Mouse (Mus musculus): ENCODE measurements around the gene E2f1. TPM values are rescaled to one million over a fixed set of nuclear protein-coding genes. Genes with fewer than 3 reads are reported as not detected.

The E2f1 gene
- polyA plus RNA-seq (2014; fragmentation: Illumina TruSeq; extraction: RNeasy Lipid Tissue Mini Kit (QIAGEN cat#74804); ENCODE audit: low read depth, low replicate concordance), result 0.16 TPM

DNA sequence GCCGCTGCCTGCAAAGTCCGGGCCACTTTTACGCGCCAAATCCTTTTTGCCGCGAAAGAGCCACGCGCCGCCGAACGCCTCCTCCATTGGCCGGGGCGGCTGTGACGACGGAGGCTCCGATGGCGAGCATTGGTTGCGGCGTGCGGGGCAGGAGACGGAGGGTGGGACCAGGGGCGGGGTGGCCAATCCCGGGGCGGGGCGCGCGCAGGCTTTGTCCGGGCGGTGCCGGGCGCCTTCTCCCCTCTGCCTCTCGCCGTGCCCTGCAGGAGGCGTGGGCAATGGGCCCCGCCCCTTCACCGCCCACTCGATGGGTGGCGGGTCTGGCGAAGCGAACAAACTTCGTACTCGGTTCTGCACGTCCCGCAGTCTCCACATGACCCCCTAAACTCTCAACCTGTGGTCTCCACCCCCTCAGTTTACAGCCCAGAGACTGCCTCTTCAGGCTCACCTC, at the start of gene E2f1:
Gene E2f1 (minus strand): TSS at position 57 of the 451 bp plus-strand sequence.

GRCm38 (mm10) chr2:154613118-154614115, 43.7 kb upstream of the E2f1 start, which contains the start of the genes Zfp341 and 4930519P11Rik:
Zfp341 (plus strand) TSS chr2:154613297.
4930519P11Rik (minus strand) TSS chr2:154613437.

DNA sequence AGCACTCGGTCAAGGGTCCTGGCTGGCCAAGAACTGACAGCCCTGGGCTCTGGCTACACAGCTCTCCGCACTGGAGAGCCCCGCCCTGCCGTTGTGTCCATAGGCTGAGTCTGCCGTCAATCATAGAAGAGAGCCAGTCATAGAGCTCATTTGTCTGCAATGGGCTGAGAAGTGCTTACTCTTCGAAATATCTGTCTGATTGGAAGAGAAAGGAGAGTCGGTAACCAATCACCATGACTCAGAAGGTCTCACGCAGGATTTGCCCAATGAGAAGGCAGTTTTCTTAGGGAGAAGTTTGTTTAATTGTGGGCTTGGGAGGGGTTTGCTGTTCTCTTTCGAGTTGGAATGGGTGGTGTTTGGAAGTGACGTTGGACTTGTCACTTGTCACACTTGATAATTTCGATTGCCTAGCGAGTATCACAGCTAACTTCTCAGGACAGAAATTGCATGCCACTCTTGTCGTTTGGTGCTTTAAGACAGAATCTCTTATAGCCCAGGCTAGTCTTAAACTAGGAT, 34.0 kb upstream of the E2f1 start, which contains the start of gene Pxmp4:
Gene Pxmp4 (minus strand): TSS at position 71 of the 516 bp plus-strand sequence.

DNA sequence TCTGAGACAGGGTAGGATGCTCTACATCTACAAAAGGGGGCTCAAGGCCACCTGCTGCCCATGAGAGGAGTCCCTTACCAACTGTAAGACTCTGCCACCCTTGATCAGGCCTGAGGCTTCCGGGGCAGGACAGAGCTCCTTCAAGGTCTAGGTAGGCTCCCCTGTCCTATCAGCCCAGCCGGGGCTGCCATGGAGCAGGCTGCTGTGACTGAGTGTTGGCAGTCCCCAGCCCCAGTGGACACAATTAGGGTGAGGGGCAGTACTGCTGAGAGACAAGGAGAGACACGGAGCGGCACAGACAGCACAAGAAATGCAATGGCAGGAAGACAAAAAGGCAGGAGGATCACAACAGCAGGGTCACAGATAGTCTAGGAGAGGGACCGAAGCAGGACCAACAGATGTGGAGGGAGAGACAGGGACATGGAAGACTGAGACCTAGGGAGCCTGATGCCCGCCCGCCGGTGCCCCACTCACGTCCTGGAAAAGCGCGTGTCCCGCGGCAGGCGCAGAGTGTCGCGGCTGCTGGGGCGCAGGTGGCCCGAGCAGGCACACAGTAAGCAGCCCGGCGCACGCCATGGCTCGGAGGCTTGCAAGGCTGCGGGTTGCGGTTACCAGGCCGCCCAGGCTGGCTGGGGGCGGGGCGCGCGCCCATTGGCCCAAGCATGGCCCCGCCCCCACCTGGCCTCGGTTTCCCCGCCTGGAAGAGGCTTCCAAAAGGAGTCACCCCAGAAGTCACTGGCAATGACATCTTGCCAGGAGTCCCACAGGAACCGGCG, 11.2 kb downstream of the E2f1 start, which contains the start of gene Necab3:
Gene Necab3 (minus strand): TSS at position 627 of the 776 bp plus-strand sequence.

GRCm38 (mm10) chr2:154551476-154551875, 18.2 kb downstream of the E2f1 start, which contains the start of gene Actl10:
Actl10 (plus strand) TSS chr2:154551776.

GRCm38 (mm10) chr2:154546711-154547110, 23.0 kb downstream of the E2f1 start, which contains the start of gene 1700003F12Rik:
1700003F12Rik (plus strand) TSS chr2:154547085.

Other genes starting within 250 kb of the E2f1 start
- gene Cdk5rap1, start 196.9 kb downstream of the E2f1 start, polyA plus RNA-seq (2014; fragmentation: Illumina TruSeq; extraction: RNeasy Lipid Tissue Mini Kit (QIAGEN cat#74804); ENCODE audit: low read depth, low replicate concordance), result 9.2 TPM
- gene Snta1, start 161.8 kb downstream of the E2f1 start, polyA plus RNA-seq (2014; fragmentation: Illumina TruSeq; extraction: RNeasy Lipid Tissue Mini Kit (QIAGEN cat#74804); ENCODE audit: low read depth, low replicate concordance), result not detected
- 18.4 TPM for gene Cbfa2t2, start 133.4 kb downstream of the E2f1 start, polyA plus RNA-seq (2014; fragmentation: Illumina TruSeq; extraction: RNeasy Lipid Tissue Mini Kit (QIAGEN cat#74804); ENCODE audit: low read depth, low replicate concordance)
- not detected for gene 1700003F12Rik, start 22.8 kb downstream of the E2f1 start, polyA plus RNA-seq (2014; fragmentation: Illumina TruSeq; extraction: RNeasy Lipid Tissue Mini Kit (QIAGEN cat#74804); ENCODE audit: low read depth, low replicate concordance)
- gene Actl10, start 18.1 kb downstream of the E2f1 start, polyA plus RNA-seq (2014; fragmentation: Illumina TruSeq; extraction: RNeasy Lipid Tissue Mini Kit (QIAGEN cat#74804); ENCODE audit: low read depth, low replicate concordance), result not detected
- gene Necab3, start 11.0 kb downstream of the E2f1 start, polyA plus RNA-seq (2014; fragmentation: Illumina TruSeq; extraction: RNeasy Lipid Tissue Mini Kit (QIAGEN cat#74804); ENCODE audit: low read depth, low replicate concordance), result not detected
- gene Pxmp4, start 33.8 kb upstream of the E2f1 start, polyA plus RNA-seq (2014; fragmentation: Illumina TruSeq; extraction: RNeasy Lipid Tissue Mini Kit (QIAGEN cat#74804); ENCODE audit: low read depth, low replicate concordance), result 7.7 TPM
- not detected for gene Zfp341, start 43.4 kb upstream of the E2f1 start, polyA plus RNA-seq (2014; fragmentation: Illumina TruSeq; extraction: RNeasy Lipid Tissue Mini Kit (QIAGEN cat#74804); ENCODE audit: low read depth, low replicate concordance)
- not detected for gene 4930519P11Rik, start 43.5 kb upstream of the E2f1 start, polyA plus RNA-seq (2014; fragmentation: Illumina TruSeq; extraction: RNeasy Lipid Tissue Mini Kit (QIAGEN cat#74804); ENCODE audit: low read depth, low replicate concordance)
- gene Chmp4b, start 81.8 kb upstream of the E2f1 start, polyA plus RNA-seq (2014; fragmentation: Illumina TruSeq; extraction: RNeasy Lipid Tissue Mini Kit (QIAGEN cat#74804); ENCODE audit: low read depth, low replicate concordance), result 105 TPM
- not detected for gene Gm14214, start 200.1 kb upstream of the E2f1 start, polyA plus RNA-seq (2014; fragmentation: Illumina TruSeq; extraction: RNeasy Lipid Tissue Mini Kit (QIAGEN cat#74804); ENCODE audit: low read depth, low replicate concordance)
- gene Raly, start 221.2 kb upstream of the E2f1 start, polyA plus RNA-seq (2014; fragmentation: Illumina TruSeq; extraction: RNeasy Lipid Tissue Mini Kit (QIAGEN cat#74804); ENCODE audit: low read depth, low replicate concordance), result 143 TPM
- gene a, start 221.5 kb upstream of the E2f1 start, polyA plus RNA-seq (2014; fragmentation: Illumina TruSeq; extraction: RNeasy Lipid Tissue Mini Kit (QIAGEN cat#74804); ENCODE audit: low read depth, low replicate concordance), result not detected